Mouse (Mus musculus) left cerebral cortex, adult 8-10 months (tissue): ENCODE data around the gene Scaf8. TPM values are rescaled to one million over a fixed set of nuclear protein-coding genes. Genes with fewer than 3 reads are reported as not detected.

Experiments
- DNase-seq, 2 experiments: peaks; one replicate each; pipeline ENCODE4 v3.0.0; 2022; ENCODE audit warnings: low spot score in 2 of 2
- total RNA-seq, 4 experiments: library from RNA; stranded (reverse); gene quantifications; 2 replicates each; pipeline ENCODE4 v1.2.4; 2022

Scaf8 gene
- total RNA-seq, 4 experiments from 2014 or later: 57.1 to 64.2 (median 58.7) TPM

DNA sequence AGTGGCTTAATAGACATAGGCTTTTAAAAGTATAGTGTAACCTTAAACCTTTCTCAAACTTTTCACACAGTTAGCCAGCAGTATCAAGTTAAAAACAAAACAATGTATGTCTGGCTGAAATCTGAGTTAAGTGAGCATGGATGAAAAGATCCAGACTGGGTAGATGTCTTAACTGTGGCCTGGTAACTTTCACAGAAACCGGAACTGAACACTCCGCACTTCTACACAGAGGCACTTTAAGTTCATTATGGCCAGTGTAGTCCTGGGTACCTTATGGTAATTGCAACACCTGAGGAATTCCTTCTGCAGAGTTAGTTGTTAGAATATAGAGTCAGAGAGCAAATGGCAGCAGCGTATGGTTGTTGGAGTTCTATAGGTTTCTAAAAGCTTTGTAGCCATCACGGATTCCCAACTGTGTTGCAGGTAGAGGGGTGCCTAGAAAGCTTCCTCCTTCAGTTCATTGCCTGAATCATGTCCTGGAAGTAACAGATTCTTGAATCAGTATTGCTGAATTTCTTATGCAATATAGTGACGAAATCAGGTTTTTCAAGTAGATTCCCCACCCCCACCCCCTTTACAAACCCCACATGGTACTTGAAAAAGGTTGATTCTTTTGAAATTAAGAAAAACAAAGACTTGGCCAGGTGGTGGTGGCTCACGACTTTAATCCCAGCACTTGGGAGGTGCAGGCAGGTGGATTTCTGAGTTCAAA is 92.9 kb downstream of the Scaf8 start:
- DNase-seq: no peak

DNA sequence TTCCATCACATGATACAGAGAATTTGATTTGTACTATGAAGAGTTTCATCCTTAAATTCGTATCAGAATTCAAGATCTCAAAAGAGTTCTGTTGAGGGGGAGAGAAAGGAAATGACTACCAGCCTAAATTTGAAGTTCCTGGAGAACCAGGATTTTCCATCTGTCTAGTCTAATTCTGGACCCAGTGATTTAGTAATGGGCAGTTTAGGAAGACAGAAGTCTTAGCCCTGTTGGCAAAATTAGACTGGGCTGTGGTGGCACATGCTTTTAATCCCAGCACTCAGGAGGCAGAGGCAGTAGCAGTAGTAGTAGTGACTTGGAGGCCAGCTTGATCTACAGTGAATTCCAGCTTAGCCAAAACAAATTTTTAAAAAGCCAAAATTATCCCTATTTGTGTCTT is 93.7 kb downstream of the Scaf8 start:
- no peak for DNase-seq

DNA sequence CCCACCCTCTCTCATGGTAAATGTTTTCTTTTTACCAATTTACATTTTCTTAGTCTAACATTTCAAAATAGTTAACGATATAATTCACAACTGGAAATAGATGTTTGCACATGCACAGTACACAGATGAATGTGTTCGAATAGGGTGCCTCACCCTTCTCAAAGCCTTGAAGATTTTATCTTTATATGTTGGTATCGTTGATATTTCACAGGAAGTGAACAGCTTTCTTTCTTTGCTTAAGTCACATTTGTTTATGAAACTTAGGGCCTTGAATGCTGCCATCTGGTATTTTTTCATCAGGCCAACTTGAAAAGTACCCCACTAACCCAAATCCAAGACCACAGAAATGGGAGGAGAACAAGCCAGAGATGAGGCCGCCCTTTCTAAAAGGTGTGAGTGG is 94.8 kb downstream of the Scaf8 start:
- no peak for DNase-seq

DNA sequence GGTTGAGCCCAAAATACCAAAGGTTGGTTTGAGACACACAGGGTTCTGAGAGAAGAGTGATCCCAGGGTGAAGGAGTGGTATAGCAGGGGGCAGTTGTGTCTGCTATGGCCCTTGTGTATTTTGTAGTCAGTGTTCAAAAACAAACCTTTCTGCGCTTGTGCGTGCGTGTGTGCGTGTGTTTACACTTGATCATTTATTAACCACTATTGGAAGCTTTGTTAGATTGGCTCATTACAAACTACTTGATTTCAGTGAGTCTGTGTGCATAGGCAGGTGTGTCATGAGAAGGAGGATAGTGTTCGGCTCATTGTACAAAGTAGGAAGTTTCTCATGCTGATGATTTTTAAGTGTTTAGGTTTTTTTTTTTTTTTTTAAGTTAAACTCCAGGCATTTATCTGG is 95.4 kb downstream of the Scaf8 start:
- no peak for DNase-seq

DNA sequence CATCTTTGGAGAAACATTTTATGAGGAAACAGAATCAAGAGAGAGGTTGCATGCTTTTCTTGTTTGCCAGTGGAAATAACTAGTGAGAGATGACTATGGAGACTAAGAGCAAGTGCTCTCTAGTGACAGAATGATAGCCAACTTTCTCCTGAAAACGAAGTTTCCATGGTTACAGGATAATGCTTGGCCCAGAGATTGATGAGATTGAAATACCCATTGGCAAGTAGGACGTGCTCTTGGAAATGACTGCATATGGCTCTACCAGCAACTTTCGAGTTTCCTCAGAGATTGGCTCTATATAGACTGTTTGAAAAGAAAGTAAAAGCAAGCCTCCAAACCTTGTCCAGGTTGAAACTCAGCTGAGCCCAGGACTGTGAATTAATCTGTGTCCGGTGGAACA is 97.3 kb downstream of the Scaf8 start:
- no peak for DNase-seq

DNA sequence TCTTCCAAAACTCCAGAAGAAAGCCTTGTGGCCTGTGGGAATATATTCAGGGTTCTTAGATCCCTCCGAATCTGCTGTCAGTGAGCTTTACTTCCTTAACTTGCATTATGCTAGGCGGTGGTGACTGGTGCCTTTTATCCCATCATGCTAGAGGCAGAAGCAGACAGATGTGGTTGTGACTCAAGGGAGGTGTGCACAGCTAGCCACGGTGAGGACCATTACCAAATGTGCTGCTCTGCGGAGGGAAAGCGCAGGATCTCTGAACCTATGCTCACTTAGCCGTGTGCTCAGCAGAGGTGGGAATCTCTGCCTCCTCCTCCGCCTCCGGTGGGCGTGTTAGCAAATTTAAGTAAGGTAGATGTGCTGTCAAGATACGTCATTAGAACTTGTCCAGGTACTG is 98.1 kb downstream of the Scaf8 start:
- DNase-seq: no peak

DNA sequence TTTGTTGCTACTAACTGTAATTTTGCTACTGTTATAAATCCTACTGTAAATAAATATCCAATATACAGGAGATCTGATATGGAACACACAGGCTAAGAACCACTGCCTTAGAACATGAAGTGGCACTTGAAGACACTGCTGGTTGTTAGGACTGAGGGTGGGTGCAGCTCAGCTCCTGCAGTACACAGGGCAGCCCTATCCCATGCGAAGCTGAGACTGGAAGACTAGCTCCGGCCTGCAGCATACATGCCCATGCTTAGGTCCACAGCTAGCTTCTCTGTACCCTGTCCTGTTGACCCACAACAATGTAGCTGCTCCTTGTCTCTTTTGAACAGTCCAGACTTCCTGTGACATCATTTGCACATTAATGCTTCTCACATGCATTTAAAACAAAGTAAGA is 100.1 kb downstream of the Scaf8 start:
- DNase-seq: no peak

DNA sequence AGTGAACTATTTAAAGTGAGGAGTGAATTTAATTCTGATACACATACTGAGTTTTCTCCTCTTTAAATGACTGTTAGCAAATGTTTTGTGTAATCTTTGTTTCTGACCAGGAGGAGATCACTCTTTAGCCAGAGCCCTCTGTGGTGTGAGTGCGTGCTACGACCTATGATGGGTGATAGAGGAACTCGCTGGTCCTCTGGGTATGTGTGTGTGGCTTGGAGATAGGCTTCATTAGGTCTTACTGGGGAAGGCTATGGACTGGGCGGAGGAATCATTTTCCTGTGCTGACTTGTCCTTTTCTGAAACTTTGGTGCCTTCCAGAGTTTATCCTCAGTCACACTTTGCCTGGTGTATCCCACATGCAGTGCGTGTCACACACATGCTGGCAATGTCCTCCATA is 102.3 kb downstream of the Scaf8 start:
- DNase-seq: no peak

DNA sequence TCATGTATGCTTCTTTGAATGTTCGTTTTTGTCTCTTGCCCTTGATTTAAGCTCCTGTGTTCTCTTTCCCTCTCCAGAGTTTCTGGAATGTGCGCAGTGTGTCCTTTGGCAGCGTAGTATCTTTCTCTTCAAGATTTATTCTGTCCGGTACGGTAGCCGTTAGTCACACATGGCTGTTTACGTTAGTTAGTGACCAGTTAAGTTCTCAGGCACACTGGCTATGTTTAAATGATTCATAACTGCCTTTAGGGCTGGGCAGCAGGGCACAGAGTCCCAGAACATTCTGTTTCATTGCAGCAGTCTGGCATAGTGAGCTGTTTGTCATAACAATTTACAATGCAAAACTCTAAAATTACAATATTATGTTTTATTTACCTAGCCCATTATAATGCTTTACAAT is 103.6 kb downstream of the Scaf8 start:
- DNase-seq: no peak

DNA sequence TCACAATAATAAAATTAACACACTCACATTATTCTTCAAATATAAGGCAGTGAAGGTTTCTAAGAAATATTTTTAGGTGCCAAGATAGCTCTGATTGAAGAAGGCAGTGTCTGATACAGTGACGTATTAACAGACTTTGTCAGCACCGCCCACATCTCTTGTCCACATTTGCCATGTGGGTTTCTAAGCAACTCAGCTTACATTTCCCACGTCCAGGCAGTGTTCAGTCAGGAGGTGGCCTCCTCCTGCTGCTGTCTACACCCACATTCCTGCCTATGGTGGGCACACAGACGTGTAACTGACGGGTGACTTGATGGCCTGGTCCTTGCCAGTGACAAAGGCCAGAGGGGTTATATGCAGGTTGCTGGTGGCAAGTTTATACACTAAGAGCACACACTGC is 104.1 kb downstream of the Scaf8 start:
- peak in 1 of 2 experiments; percentile 70 for DNase-seq

DNA sequence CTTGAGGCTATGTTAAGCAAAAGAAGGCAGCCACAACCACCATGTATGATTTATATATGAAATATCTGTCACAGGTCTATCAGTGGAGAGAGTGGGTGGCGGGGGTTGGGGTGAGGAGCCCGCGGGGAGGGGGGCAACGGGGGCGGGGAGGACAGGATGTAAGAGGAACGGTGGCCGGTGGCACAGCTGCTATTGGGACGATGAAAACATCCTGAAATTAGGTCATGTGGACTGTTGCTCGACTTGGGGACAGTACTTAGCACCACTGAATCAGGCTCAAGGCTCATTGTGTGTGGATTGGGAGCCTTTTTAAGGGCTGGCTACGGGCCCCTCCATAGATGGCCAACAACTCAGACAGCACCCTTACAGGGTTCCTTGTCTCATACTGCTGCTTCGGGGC is 105.4 kb downstream of the Scaf8 start:
- no peak for DNase-seq

DNA sequence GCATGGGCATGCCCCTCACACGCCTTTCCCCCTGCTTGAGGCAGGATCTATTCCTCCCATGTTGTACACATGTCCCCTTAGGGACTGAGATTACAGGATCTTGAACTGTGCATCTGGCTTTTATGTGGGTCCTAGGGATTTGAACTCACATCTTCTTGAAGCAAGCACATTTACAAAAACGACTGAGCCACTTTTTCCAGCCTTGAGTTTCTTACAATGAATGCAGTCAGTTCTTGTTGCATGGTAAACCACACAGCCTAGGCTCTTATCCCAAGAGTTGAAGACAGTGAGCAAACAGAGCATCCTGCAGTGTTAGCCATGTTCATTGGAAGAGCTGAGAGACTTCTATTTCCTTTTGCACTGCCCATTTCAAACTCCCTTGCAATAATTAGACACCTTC is 108.3 kb downstream of the Scaf8 start:
- no peak for DNase-seq

DNA sequence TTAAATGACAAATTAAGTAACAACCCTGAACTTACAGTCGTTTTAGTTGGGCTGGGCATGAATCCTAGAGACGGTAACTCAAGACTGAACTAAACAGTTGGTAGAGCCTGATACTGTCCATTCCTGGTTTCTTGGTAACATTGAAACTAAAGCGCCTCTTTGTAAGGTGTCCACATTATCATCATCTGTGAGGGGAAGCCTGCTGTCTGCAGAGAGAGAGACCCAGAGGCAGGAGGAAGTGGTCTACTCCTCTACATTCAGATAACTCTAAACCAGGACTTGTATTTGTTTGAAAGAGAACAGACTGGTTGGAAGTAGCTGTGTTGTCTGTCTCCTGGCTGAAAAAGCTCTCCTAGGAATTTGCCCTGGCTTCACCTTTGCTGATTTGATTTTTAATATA is 108.9 kb downstream of the Scaf8 start:
- DNase-seq: no peak

DNA sequence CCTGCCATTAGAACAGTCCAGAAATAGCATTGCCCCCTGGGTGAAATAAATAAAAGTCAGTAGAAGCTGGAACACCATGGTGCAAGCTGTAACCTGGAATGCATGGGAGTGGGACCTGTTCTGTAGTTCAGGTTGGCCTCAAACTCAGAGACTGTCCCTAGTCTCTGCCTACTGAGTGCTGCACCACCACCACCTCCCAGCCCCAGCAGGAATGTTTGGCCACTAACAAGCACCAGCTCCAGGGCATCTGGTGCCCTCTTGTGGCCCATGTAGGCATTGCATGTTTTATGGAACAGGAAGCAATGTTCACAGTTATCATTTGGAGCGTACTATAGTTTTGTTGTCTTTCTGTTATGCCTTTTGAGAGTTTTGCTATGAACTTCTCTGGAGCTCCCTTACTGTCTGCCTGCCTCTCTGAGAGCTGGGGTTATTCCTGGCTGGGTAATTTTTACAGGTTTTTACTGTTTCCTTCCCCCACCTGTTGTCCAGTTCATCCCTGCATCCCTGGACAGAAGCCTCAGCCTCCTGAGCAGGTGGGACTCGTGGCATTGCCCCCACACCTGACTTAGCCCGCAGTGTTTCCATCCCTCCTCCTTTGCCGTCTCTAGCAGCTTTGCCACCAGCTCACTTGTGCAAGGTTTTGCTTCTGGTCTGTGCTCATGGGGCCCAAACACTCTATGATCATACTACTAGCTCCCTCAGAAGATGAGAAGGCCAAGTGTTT is 109.8 kb downstream of the Scaf8 start:
- peak; percentile 58 to 90 for DNase-seq

DNA sequence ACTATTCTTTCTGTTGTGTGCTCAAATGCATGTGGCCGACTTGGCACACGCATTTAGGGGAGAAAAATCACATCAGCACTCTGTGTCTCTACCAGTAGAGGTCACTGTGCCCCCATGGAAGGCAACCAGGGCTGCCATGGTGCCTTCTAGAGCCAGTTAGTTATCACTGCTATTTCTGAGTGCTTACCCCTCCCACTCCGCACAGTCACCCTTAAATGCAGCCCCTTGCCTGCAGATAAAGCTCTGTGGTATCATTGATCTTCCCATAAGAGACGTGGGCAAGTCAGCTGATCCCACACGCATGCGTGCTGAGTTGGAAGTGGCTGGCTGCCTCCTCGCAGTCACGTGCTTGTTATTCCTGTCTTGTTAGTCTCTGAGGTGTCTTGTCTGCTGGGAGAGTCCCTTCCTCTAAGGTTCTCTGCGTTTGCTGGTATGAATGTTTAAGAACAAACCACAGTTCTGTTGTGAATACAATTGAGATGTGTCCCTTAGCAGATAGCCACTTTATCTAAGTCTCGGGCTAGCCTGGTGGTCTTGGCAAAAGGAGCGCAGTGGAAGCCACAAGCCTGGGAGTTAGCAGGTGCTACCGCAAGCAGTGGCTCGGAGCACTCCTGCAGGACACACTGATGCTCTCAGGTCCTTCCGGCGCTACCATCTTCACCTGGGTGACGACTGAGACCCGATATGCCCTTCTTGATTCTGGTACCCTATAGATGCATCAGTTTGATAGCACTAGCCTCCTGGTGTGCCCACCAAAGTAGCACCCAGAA is 115.6 kb downstream of the Scaf8 start:
- peak; percentile 43 to 69 for DNase-seq

DNA sequence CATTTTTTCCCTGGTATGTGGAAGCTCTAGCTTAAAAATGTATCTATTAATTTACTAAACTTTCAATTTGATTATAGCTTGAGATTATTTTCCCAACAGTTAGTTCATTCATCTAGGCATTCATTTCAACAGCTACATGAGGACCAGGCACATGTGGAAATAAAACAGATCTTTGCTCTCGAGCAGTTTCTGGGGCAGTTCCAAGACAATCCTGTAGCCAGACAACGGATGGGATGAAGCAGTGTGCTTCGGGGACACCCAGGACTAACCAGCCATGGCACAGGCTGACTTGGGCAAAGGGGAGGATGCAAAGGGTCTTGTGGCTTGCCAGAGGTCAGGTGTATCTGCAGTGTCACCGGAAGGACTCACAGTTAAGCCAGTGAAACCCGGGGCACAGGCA is 117.9 kb downstream of the Scaf8 start:
- no peak for DNase-seq

DNA sequence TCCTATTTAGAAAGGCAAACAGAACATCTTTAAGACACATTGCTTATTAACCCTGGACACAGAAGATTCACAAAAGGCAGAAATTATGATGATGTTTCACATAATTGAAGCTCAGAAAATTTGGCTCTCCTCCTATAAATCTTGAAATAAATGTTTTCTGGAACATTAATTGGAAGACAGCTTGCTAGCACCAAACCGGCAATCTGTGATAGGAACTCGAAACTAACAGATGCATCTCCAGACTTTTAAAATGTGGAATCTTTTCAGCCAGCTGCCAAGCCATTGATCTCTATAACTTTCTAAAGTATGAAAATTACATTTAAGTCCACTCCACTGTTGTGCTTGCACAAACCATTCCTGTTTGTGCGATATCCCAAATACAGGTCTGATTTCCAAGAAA is 128.9 kb downstream of the Scaf8 start:
- DNase-seq: no peak

DNA sequence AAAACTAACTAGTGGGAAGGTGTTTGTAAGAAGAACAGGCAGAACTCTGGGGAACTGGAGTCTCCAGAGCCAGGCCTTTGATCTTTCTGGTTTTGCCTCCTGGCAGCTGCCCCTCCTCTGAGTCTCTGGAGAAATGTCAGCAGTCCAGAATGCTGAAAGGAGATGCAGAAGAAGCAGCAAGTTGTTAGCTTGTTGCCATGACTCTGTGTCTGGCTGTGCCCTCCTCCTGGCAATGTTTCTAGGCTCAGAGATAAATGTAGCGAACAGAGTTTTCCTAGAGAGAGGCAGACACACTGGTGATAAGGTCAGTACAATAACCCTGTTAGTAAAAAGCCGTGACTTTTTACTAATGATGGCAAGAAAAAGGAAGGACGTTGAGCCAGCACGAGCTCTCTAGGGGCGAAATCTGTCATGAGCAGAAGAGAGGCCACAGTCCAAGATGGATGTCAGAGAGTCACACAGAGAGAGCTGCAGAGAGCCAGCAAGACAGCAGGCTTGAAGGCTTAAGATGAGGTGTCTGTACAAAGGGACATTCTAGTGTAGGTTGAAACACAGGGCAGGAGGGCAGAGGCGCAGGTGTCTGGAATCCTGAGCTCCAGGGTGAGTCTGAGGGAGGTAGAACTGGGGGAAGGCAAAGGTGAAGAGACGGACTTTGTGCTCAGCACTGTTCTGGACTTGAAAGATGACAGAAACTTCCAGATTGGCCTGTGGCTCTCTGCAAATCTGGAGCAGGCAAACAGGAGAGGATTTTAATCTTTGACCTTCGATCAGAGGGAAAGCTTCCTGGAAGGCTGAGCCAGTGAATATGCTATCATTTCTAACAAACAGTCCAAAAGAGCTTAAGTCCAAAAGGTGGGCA is 130.3 kb downstream of the Scaf8 start:
- no peak for DNase-seq

DNA sequence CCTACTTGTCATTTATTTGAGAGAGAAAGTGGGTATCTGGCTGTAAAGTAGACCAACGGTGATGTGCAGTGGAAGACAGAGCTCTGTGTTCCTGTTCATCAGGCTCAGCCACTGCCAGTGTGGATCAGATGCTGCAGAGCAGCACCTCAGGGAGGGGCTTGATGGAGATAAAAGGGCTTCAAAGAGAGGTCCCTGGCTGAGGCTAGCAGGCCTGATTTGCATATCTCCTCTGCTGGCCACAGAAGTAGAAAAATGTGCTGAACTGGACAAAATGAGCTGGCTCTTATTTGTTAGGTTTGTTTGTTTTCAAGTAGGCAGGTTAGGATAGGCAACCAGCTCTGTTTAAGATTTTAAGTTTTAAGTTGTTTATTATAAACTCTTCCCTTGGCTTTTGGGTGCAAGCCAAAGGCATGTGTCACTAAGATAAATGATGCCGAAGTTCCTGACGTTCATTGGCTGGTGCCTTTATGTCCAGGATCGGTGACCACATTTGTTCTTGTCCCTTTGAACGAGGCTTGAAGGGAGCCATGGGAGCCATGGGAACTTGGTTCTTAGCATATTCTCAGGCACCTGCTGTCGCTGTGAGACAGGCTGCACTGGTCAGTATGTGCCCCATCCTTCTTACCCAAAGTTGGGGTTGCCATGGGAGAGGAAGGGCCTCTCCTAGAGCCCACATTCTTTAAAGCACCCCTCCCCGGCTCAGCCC is 132.0 kb downstream of the Scaf8 start:
- DNase-seq: no peak
